ENCODE assay signal across 12 mouse cellular contexts in genomic region chr4:41664533-41664932, GRCm38 (mm10). TPM values are rescaled to one million over a fixed set of nuclear protein-coding genes. Genes with fewer than 3 reads are reported as not detected.
DNase-seq lines count a peak whose midpoint lies in the region; ATAC-seq lines count a peak whose summit lies in the region.
"Had no signal": no experiment of that assay in that cellular context is flagged by ENCODE, and none has a peak within 500 bp of the region (broad histone marks: within the 10 kb centered on the region; RNA-seq: fewer than 3 reads in every experiment).

No protein-coding gene starts in this region.

- H3K9ac ChIP-seq in heart, embryonic 13.5 days: peak overlapping the region; percentile 24; the same call in 1 of the 2 replicates
- H3K9ac ChIP-seq in neural tube, embryonic 13.5 days: 0 out of 2 replicates have a peak overlapping the region, but pooled peaks have one; percentile 26
- peak overlapping the region; percentile 58 for H3K9ac ChIP-seq in hindbrain, embryonic 13.5 days
- H3K9ac ChIP-seq: limb, embryonic 15.5 days had no signal

- H3K4me1 ChIP-seq in heart, embryonic 13.5 days: peaks cover 49% of the 10 kb centered on the region
- peaks cover 59% of the 10 kb centered on the region for H3K4me1 ChIP-seq in neural tube, embryonic 13.5 days (replicated peaks)
- peaks cover 65% of the 10 kb centered on the region for H3K4me1 ChIP-seq in hindbrain, embryonic 13.5 days (replicated peaks)

- no peak overlapping the region for H3K4me3 ChIP-seq in heart, embryonic 13.5 days
- H3K4me3 ChIP-seq in neural tube, embryonic 13.5 days: no peak overlapping the region
- H3K4me3 ChIP-seq in hindbrain, embryonic 13.5 days: no peak overlapping the region
- H3K4me3 ChIP-seq: erythroblast, embryonic 14.5 days; limb, embryonic 15.5 days had no signal

- H3K4me2 ChIP-seq in heart, embryonic 13.5 days: 0 out of 2 replicates have a peak overlapping the region, but pooled peaks have one; percentile 12
- H3K4me2 ChIP-seq in neural tube, embryonic 13.5 days: no peak overlapping the region
- H3K4me2 ChIP-seq in hindbrain, embryonic 13.5 days: no peak overlapping the region
- H3K4me2 ChIP-seq: limb, embryonic 15.5 days had no signal

- peaks cover 58% of the 10 kb centered on the region for H3K27me3 ChIP-seq in heart, embryonic 13.5 days (replicated peaks)
- no peaks in the 10 kb centered on the region for H3K27me3 ChIP-seq in neural tube, embryonic 13.5 days
- H3K27me3 ChIP-seq in hindbrain, embryonic 13.5 days: no peaks in the 10 kb centered on the region
- no peaks in the 10 kb centered on the region for H3K27me3 ChIP-seq in splenic B cell, adult 2 months (ENCODE audit: control insufficient read depth, insufficient read depth, low read length, poor library complexity, severe bottlenecking)

- H3K27ac ChIP-seq in heart, embryonic 13.5 days (replicated peaks): no peak overlapping the region
- 0 out of 2 replicates have a peak overlapping the region, but pooled peaks have one; percentile 13 for H3K27ac ChIP-seq in neural tube, embryonic 13.5 days (replicated peaks)
- H3K27ac ChIP-seq in hindbrain, embryonic 13.5 days: 0 out of 2 replicates have a peak overlapping the region, but pooled peaks have one; percentile 25
- H3K27ac ChIP-seq: limb, embryonic 15.5 days had no signal

- no peaks in the 10 kb centered on the region for H3K36me3 ChIP-seq in heart, embryonic 13.5 days
- H3K36me3 ChIP-seq in neural tube, embryonic 13.5 days: peaks cover 11% of the 10 kb centered on the region; the same call in 1 of the 2 replicates
- peaks cover 8% of the 10 kb centered on the region; the same call in 1 of the 2 replicates for H3K36me3 ChIP-seq in hindbrain, embryonic 13.5 days
- H3K36me3 ChIP-seq in splenic B cell, adult 2 months (ENCODE audit: control insufficient read depth, insufficient read depth, low read length, poor library complexity, severe bottlenecking): no peaks in the 10 kb centered on the region
- H3K36me3 ChIP-seq: limb, embryonic 15.5 days had no signal

- ATAC-seq in heart, embryonic 13.5 days (ENCODE audit: extremely low read depth, insufficient number of reproducible peaks, low FRiP score, low TSS enrichment): no peak
- ATAC-seq in neural tube, embryonic 13.5 days (ENCODE audit: low read depth): no peak
- no peak for ATAC-seq in hindbrain, embryonic 13.5 days (ENCODE audit: low FRiP score)

- no peak for DNase-seq in heart, postnatal 4 days
- DNase-seq in neural tube, embryonic 10.5 days (ENCODE audit: extremely low spot score, low spot score): no peak
- peak; percentile 8 for DNase-seq in splenic B cell, adult 2 months (ENCODE audit: low read depth, low spot score)
- DNase-seq in right cerebral cortex, postnatal 4 days: no peak
- no peak for DNase-seq in urinary bladder, postnatal 25 days (ENCODE audit: low spot score)
- DNase-seq: cerebellum, adult 2 months; heart, adult 11 months had no signal

- WGBS in heart, embryonic 13.5 days: 43% methylated on average over 7 of the region's 7 CpGs
- 56% methylated on average over 7 of the region's 7 CpGs for WGBS in neural tube, embryonic 13.5 days
- WGBS in hindbrain, embryonic 13.5 days: 53% methylated on average over 7 of the region's 7 CpGs

- H3K9me3 ChIP-seq in heart, embryonic 13.5 days: no peaks in the 10 kb centered on the region
- no peaks in the 10 kb centered on the region for H3K9me3 ChIP-seq in neural tube, embryonic 13.5 days
- no peaks in the 10 kb centered on the region for H3K9me3 ChIP-seq in hindbrain, embryonic 13.5 days
- H3K9me3 ChIP-seq: limb, embryonic 15.5 days had no signal

RNA-seq across cellular contexts. Expression of gene Enho, which starts 24.4 kb away (rescaled TPM):
- 3.9 and 5.6 TPM in 2 replicates for polyA plus RNA-seq in heart, embryonic 13.5 days (2015; fragmentation: Nextera tagmentation; extraction: Ambion mirVana)
- total RNA-seq in heart, postnatal 4 days (2021): 1 to 10 TPM; 5.5 to 5.8 TPM
- polyA plus RNA-seq in neural tube, embryonic 13.5 days (2015; fragmentation: Nextera tagmentation; extraction: Ambion mirVana): 79.3 and 81.9 TPM in 2 replicates
- polyA plus RNA-seq in hindbrain, embryonic 13.5 days (2015; fragmentation: Nextera tagmentation; extraction: Ambion mirVana): 92.0 and 95.2 TPM in 2 replicates

RNA-seq across cellular contexts. Expression of gene Cntfr, which starts 32.4 kb away (rescaled TPM):
- polyA plus RNA-seq in heart, embryonic 13.5 days (2015; fragmentation: Nextera tagmentation; extraction: Ambion mirVana): 2.5 and 3.9 TPM in 2 replicates
- 1 to 10 TPM; 3.9 to 4.0 TPM for total RNA-seq in heart, postnatal 4 days (2021)
- polyA plus RNA-seq in neural tube, embryonic 13.5 days (2015; fragmentation: Nextera tagmentation; extraction: Ambion mirVana): 28.9 and 29.7 TPM in 2 replicates
- 24.4 and 27.8 TPM in 2 replicates for polyA plus RNA-seq in hindbrain, embryonic 13.5 days (2015; fragmentation: Nextera tagmentation; extraction: Ambion mirVana)
- polyA plus RNA-seq: erythroblast, embryonic 14.5 days had no signal

RNA-seq across cellular contexts. Expression of gene Il11ra1, which starts 35.3 kb away (rescaled TPM):
- 137 and 146 TPM in 2 replicates for polyA plus RNA-seq in heart, embryonic 13.5 days (2015; fragmentation: Nextera tagmentation; extraction: Ambion mirVana)
- 10 to 100 TPM; 50.0 to 53.5 TPM for total RNA-seq in heart, postnatal 4 days (2021)
- polyA plus RNA-seq in neural tube, embryonic 13.5 days (2015; fragmentation: Nextera tagmentation; extraction: Ambion mirVana): 53.6 and 60.2 TPM in 2 replicates
- polyA plus RNA-seq in hindbrain, embryonic 13.5 days (2015; fragmentation: Nextera tagmentation; extraction: Ambion mirVana): 47.6 and 48.5 TPM in 2 replicates

RNA-seq across cellular contexts. Expression of gene Rpp25l, which starts 48.8 kb away (rescaled TPM):
- 45.1 and 50.4 TPM in 2 replicates for polyA plus RNA-seq in heart, embryonic 13.5 days (2015; fragmentation: Nextera tagmentation; extraction: Ambion mirVana)
- total RNA-seq in heart, postnatal 4 days (2021): 10 to 100 TPM; 27.8 to 28.6 TPM
- 62.6 and 63.4 TPM in 2 replicates for polyA plus RNA-seq in neural tube, embryonic 13.5 days (2015; fragmentation: Nextera tagmentation; extraction: Ambion mirVana)
- polyA plus RNA-seq in hindbrain, embryonic 13.5 days (2015; fragmentation: Nextera tagmentation; extraction: Ambion mirVana): 63.0 and 66.8 TPM in 2 replicates

RNA-seq across cellular contexts. Expression of gene Dctn3, which starts 58.4 kb away (rescaled TPM):
- 128 and 139 TPM in 2 replicates for polyA plus RNA-seq in heart, embryonic 13.5 days (2015; fragmentation: Nextera tagmentation; extraction: Ambion mirVana)
- 10 to 100 TPM; 77.5 to 86.9 TPM for total RNA-seq in heart, postnatal 4 days (2021)
- 278 and 317 TPM in 2 replicates for polyA plus RNA-seq in neural tube, embryonic 13.5 days (2015; fragmentation: Nextera tagmentation; extraction: Ambion mirVana)
- polyA plus RNA-seq in hindbrain, embryonic 13.5 days (2015; fragmentation: Nextera tagmentation; extraction: Ambion mirVana): 301 and 303 TPM in 2 replicates

Comparison
In these comparisons a context has a peak if more than half of its experiments do, and no peak if none do; other contexts are left out.
1. RNA of gene Enho, which starts 24.4 kb away (polyA plus RNA-seq): 92.0 to 95.2 TPM in hindbrain, embryonic 13.5 days and 79.3 to 81.9 TPM in neural tube, embryonic 13.5 days; 3.9 to 5.6 TPM in heart, embryonic 13.5 days; every median in the first group is over 10 times any median in the second.
2. Peak in every context shown above with its lines, with median percentiles within 50 percentile points of each other: H3K9ac ChIP-seq.